Mouse (Mus musculus): Measurements from ENCODE around the gene Vat1l.

- TF ChIP-seq CTCF (conservative IDR thresholded peaks at IDR 0.05; ENCODE audit: low read length) (no peak), POU5F1 (IDR thresholded peaks at IDR 0.05; ENCODE audit: borderline replicate concordance, low read length) (no peak)
Measured at GRCm38 (mm10) chr8:114314669-114315325, 109.4 kb downstream of the Vat1l start.
